Mouse (Mus musculus): Measurements from ENCODE around the gene Ctsc. TPM values are rescaled to one million over a fixed set of nuclear protein-coding genes. Genes with fewer than 3 reads are reported as not detected.

Gene Ctsc
- total RNA-seq, 2 experiments from 2014 or later, result 36.1 to 37.9 TPM

GRCm38 (mm10) chr7:88292044-88292443 lies 14.2 kb downstream of the Ctsc start:
- no peak for DNase-seq
- intact Hi-C loops (cut with DNase I), result no loop called here

DNA sequence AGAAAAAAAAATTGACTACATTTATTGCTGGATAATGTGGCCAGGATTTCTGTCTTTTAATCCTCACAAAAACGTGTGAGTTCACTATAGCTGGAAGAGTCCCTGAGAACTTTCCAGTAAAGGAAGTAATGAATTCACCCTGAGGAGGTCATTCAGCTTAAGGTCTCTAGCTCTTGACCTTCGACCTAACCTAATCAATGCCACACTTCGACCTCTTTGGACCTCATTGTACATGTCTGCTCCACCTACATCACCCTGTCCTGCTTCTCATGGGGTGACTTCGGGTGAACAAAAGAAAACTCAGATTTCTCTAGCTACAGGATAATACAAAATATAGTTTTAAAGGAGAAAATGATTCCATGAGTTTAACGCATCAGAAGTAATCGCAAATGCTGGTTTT lies 16.0 kb downstream of the Ctsc start:
- intact Hi-C loops (cut with DNase I), result no loop called here
- no peak for DNase-seq

DNA sequence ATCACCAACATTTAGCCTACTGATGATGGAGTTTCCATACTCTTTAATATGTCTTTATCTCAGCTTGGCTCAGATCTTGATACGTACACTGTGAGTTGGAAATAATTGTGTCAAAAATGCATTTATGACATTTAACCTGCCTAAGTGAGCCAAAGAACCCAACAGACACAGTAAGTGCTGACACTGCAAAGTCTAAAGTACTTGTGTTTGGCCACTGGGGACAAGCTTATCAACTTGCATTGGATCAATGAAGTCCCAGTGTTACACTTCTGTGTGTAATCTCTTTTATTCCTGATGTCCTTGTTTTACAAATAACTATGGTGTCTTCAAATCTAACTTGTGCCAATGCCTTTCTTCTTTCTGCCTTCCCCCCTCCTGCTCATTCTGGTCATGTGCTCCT lies 18.1 kb downstream of the Ctsc start:
- intact Hi-C loops (cut with DNase I), result no loop called here
- no peak for DNase-seq

- DNase-seq, result no peak
- intact Hi-C loops (cut with DNase I), result no loop called here
These were observed 19.0 kb downstream of the Ctsc start for GRCm38 (mm10) chr7:88296932-88297331.

DNA sequence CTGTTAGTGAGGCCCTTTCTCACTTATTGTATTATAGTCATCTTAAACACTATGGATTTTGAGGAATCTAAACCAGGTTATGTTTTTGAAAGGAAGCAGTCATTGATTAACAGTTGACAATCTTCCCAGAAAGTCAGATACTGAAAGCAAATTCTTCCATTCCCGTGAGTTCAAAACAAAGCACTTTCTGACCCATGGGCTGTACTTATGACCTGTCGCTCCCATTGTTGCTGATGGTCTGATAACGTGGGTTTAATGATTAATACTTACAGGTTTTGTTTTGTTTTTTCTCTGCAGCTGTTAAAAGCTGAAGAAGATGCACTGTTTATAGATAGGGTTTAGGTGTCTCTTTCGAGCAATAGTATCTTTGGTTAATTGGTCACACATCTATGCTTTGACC lies 27.9 kb downstream of the Ctsc start:
- intact Hi-C loops (cut with DNase I), result no loop called here
- no peak for DNase-seq

DNA sequence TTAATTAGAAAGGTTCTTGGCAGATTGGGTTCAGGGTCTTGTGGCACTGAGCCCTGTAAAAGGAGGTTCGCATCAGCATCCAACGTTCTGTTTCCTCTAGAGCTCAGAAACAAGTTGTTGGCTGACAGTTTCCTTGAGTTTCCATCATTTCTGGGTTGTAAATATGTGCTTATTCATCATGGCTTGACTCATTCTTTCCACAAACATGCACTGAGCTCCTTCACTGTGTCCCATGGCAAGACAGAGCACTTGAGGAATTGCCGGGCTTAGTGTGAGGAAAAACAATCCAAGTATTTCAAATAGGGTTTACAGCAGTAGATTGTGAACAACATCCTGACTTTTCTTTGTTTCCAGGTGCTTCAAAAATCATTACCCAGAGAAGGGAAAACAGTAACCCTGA lies 28.8 kb downstream of the Ctsc start:
- DNase-seq, result no peak
- intact Hi-C loops (cut with DNase I), result no loop called here

- intact Hi-C loops (cut with DNase I), result no loop called here
These were observed 32.7 kb downstream of the Ctsc start for GRCm38 (mm10) chr7:88310398-88311180.

DNA sequence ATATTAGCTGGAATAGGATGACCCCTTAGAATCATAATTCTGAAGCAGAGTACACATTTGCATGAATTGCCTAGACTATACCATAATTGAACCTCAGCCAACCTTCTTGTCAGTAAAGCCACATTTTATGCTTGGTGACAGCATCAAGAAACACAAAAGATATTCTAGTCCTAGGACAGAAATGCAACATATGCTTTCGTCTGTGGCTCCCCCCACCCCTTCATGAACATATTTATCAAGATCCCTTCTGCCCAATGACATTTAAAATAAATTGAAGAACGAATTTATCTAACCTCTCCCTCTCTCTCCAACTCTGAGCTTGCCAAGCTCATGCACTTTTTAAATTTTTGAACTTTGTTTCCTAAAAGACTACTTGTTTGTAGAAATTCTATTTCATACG lies 38.5 kb downstream of the Ctsc start:
- intact Hi-C loops (cut with DNase I), result no loop called here
- no peak for DNase-seq

More at GRCm38 (mm10) chr7:88310398-88311180, 32.7 kb downstream of the Ctsc start:
- DNase-seq, result no peak

DNA sequence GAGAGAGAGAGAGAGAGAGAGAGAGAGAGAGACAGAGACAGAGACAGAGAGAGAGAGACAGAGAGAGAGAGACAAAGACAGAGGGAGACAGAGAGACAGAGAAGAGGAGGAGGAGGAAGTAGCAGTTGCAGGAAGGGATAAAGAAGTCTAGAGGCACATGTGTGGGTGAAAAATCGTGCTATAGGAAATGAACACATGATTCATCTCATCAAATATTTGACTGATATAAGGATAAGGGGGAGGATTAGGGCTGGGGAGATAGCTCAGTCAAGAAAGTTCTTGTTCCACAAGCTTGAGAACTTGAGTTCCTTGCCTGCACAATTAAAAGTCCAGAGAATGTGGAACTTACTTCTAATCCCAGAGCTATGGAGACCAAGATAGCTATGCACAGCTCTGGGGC lies 40.6 kb downstream of the Ctsc start:
- DNase-seq, result no peak
- intact Hi-C loops (cut with DNase I), result no loop called here

- DNase-seq, result no peak
- intact Hi-C loops (cut with DNase I), result no loop called here
These were observed 41.0 kb downstream of the Ctsc start for GRCm38 (mm10) chr7:88318904-88319303.

DNA sequence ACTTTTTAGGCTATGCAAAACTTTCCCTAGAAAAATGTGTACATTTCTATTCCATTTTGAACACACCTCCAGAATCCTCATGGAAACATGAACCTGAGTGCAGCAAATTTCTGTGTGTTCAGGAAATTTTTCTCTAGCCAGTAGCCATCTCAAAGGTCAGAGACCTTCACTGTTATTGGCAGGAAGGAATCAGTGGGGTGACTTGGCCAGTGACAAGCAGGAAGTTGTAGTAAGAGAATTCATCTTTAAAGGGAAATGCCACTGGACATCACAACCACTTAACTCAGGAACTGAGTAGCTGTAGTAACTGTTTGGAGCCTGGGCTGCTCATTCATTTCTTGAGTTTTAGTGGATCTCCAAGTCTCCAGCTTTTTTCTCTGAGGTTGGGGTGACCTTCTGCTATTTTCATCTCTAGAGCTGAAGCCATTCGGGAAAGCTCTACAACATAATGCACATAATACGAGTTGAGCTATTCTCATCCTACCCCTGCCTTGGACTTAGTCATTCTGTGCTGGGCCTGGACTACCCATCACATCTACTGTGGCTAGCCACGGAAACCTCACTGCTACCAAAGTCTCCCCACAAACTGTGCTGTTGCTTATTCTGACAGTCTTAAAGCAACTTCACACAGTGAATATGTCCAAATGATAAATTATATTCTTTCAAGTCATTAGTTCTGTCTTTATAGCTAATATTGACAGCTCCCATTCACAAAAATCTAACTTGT lies 41.7 kb downstream of the Ctsc start:
- no peak for DNase-seq
- intact Hi-C loops (cut with DNase I), result no loop called here

DNA sequence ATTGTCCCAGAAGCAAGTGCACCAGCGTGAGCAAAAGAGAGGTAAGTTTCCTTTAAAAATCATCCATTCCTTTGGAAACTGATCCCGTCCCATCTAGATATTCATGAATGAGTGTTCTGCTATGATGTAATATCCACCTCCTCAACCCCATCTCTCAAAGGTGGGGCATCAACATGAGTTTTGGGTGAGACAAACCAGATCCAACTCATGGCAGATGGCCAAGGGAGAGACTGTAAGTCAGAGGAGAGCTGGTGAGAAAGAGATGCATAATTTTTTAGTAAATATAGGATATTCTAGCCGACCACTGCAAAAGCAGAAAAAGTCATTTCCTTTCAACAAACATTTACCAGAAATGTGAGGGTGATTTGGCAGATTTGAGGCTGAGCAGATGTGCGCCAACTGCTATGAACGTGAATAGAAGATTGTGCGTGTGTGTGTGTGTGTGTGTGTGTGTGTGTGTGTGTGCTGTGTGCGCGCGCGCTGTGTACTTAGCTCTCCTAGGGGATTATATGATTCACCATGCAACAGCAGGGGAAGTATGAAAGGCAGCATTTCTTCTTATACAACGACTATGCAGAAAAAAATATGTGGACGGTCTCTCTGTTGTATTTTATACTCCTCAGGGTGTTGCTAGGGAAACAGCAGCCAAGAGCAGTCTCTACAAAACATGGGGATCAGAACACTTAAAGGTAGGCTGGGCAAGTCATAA lies 42.9 kb downstream of the Ctsc start:
- DNase-seq, result no peak

GRCm38 (mm10) chr7:88322431-88322830 lies 44.5 kb downstream of the Ctsc start:
- intact Hi-C loops (cut with DNase I), result no loop called here
- DNase-seq, result no peak

More for the DNA sequence above, 42.9 kb downstream of the Ctsc start:
- intact Hi-C loops (cut with DNase I), result no loop called here

- intact Hi-C loops (cut with DNase I), result no loop called here
These were observed 49.6 kb downstream of the Ctsc start for GRCm38 (mm10) chr7:88327495-88327894.

DNA sequence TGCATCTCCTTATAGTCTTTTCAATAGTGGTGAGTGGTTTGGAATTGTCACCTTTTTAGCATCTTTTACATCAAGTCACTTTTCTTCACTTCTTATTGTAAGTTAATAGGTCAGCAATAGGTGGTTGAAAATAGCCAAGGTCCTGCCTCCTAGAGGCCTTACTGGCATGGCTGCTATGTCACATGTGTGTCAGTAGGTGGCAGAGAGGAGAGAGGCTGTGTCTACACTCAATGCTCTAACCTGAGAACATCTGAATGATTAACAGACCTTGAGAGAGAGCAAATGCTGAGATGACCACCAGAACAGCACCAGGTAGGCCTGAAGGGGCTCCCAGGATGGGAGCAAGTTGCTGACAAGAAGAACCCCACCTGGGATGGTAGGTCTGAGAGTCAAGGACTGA lies 65.9 kb downstream of the Ctsc start:
- no peak for DNase-seq
- intact Hi-C loops (cut with DNase I), result no loop called here

More at GRCm38 (mm10) chr7:88327495-88327894, 49.6 kb downstream of the Ctsc start:
- DNase-seq, result no peak

- intact Hi-C loops (cut with DNase I), result no loop called here
- DNase-seq, result no peak
These were observed 68.2 kb downstream of the Ctsc start for GRCm38 (mm10) chr7:88346035-88346434.

- DNase-seq, result peak in 1 of 2 experiments; percentile 4
- intact Hi-C loops (cut with DNase I), result loop anchor here (5.0 to 10.0 kb wide), 2 partner anchors 140 to 262 kb away; no protein-coding TSS in a partner anchor
These were observed 79.2 kb downstream of the Ctsc start for GRCm38 (mm10) chr7:88356871-88357776.

GRCm38 (mm10) chr7:88358042-88358878 lies 80.4 kb downstream of the Ctsc start:
- no peak for DNase-seq
- intact Hi-C loops (cut with DNase I), result loop anchor here (5.0 to 10.0 kb wide), 2 partner anchors 141 to 263 kb away; no protein-coding TSS in a partner anchor
